Mouse (Mus musculus): ENCODE results near the gene Iqca.

Gene Iqca

GRCm38 (mm10) chr1:90153099-90153744 lies at the start of gene Iqca:
Gene Iqca (minus strand): TSS chr1:90153401.
- peak; percentile 65 to 73 for DNase-seq (ENCODE audit: low spot score in 2 of 2)

- peak; percentile 46 to 55 for DNase-seq (ENCODE audit: low spot score in 2 of 2)
Observed at GRCm38 (mm10) chr1:90202207-90202978, 49.2 kb upstream of the Iqca start.

DNA sequence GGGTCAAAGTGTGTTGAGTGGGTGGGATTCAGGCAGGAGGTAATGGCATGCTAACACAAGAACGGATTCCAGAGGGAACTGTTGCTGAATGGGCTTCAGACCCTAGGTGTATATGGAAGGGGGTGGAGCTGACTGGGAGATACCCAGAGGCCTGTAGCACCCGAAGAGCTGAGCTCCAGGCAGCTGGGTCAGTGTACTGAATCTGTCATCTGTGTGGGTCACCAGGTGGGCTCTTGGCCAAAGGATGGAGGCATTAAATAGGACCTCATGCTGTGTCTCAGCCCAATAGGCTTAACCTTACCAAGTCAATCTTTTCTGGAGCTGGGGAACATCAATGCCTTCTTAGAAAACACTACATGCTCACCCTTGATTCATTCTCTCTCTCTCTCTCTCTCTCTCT lies 48.5 kb upstream of the Iqca start:
- DNase-seq (ENCODE audit: low spot score in 2 of 2): no peak

DNA sequence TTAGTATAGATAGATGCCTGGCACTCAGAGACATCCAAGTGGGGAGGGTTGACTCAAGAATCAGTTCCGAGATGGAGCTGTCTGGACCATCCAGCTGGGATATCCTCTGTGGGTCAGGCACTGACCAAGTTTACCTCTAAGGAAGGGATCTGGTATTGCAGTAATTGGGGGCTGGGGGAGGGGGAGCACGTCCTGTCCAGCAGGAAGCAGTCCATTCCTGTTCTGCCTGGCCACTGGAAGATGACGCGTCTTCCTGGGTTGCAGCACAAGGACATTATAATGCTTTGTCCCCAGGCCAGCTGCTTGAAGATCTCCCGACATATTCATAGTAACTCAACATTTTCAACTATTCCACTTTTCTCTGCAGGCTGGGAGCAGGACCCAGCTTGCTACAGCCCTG lies 48.0 kb upstream of the Iqca start:
- no peak for DNase-seq (ENCODE audit: low spot score in 2 of 2)

GRCm38 (mm10) chr1:90189046-90189445 lies 35.8 kb upstream of the Iqca start:
- no peak for DNase-seq (ENCODE audit: low spot score in 2 of 2)

GRCm38 (mm10) chr1:90186874-90187273 lies 33.7 kb upstream of the Iqca start:
- no peak for DNase-seq (ENCODE audit: low spot score in 2 of 2)

GRCm38 (mm10) chr1:90186173-90186572 lies 33.0 kb upstream of the Iqca start:
- DNase-seq (ENCODE audit: low spot score in 2 of 2): no peak

DNA sequence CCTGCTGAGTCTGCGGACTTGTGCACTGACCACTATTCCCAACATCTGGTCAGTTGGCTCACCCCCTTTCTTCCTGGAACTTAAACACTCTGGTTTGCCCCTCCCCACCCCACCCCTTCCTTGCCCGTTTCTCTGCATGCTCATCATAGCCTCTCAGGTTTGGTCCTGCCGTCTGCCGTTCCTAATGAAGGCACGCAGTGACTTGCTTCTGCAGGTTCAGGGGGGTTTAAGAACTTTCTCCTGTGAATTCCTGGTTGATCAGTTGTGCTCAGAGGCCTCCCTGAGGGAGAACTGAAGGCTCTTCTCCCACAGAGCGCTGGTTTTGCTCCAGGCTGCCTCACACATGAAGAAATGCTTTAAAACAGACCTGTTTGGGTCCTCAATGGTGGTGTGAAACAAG lies 30.4 kb upstream of the Iqca start:
- no peak for DNase-seq (ENCODE audit: low spot score in 2 of 2)

DNA sequence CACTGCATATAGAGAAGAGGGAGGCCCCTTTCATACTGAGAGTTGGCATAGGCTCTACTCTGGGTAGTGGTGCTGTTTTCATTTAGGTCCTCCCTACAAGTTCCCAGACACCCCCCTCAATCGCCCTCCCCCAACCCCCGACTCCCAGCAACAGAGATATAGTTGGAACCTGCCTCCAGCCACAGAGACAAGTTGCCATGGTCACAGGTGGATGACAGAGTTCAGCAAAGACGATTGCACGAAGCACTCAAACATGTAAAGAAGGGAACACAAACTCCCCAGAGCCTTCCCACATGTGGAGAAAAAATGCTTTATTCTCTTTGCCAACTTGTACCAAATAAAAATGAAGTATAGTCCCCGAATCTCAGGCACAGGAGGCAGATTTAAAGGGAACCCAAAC lies 29.3 kb upstream of the Iqca start:
- peak in 1 of 2 experiments; percentile 40 for DNase-seq (ENCODE audit: low spot score in 2 of 2)

- DNase-seq (ENCODE audit: low spot score in 2 of 2): no peak
Observed at GRCm38 (mm10) chr1:90180966-90181699, 27.9 kb upstream of the Iqca start.

DNA sequence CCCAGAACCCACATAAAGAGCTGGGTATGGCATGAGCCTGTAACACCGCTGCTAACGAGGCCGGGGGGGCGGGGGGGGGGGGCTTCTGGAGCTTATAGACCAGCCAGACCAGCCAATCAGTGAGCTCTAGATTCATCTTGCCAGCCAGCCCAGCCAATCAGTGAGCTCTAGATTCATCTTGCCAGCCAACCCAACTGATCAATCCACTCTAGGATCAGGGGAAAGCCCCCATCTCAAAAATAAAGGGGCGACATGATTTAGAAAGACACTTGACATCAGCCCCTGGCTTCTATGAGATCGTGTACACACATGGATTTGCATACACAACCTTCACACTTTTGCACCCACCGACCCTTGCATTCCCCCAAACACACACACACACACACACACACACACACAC lies 27.3 kb upstream of the Iqca start:
- no peak for DNase-seq (ENCODE audit: low spot score in 2 of 2)

GRCm38 (mm10) chr1:90177978-90178377 lies 24.8 kb upstream of the Iqca start:
- DNase-seq (ENCODE audit: low spot score in 2 of 2): no peak

- no peak for DNase-seq (ENCODE audit: low spot score in 2 of 2)
Observed at GRCm38 (mm10) chr1:90177565-90177964, 24.4 kb upstream of the Iqca start.

- DNase-seq (ENCODE audit: low spot score in 2 of 2): no peak
Observed at GRCm38 (mm10) chr1:90176223-90176622, 23.0 kb upstream of the Iqca start.

DNA sequence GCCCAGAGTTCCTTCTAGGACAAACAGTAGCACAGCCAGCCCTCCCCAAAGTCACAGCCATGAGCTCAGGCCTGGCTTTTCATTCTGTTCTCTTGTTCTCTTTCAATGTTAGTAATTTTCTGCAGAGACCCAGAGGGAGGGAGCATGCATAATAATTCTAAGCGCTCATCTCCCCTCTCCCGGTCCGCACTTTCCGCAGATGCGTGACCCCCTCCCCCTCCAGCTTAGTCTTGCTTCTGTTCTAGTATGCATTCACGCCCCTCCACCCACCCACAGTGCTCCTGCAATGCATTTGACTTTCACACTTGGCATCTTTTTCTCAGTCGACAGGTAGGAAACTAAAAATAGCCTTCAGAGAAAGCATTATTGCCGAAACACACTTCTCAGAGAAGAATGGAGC lies 21.1 kb upstream of the Iqca start:
- DNase-seq (ENCODE audit: low spot score in 2 of 2): no peak

DNA sequence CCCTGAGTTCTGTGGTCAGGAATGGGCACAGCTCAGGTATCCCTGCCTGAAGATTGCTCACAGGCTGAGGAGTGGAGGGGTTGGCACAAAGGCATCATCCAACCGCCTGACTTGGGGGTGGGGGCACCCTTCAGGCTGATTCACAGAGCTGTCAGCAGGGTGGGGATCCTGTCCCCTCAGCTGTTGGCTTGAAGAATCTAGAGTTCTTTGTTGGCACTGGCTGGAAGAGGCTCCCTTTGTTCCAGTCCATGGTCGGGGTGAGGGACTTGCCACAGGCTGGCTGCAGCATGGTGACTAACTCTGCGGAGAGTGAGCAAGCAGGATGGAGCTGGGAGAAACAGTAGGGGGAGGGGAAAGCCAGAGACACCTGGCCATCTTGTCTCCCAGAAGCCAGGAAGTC lies 11.1 kb upstream of the Iqca start:
- DNase-seq (ENCODE audit: low spot score in 2 of 2): no peak

- DNase-seq (ENCODE audit: low spot score in 2 of 2): no peak
Observed at GRCm38 (mm10) chr1:90163161-90163560, 10.0 kb upstream of the Iqca start.

DNA sequence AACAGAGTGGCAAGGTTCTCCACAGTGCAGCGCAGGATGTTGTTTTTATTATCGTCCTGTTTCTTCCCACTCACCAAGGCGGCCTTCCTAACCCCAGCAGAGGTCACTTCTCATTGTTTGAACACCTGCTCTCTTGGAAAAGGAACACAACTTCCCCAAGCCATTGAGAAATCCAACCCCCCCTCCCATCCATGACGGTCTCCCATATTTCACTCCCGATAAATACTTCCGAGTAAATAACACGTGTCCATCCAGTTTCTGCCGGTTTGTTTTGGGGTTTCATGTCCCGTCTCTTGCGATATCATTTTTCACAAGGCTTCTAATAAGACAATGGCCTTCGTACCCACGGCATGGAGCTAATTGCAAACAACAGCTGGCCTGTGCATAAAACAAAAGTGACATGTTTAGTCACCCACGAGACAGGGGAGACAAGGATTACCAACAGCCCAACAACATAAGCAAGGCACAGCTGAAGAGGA lies 9.2 kb upstream of the Iqca start:
- DNase-seq (ENCODE audit: low spot score in 2 of 2): no peak

DNA sequence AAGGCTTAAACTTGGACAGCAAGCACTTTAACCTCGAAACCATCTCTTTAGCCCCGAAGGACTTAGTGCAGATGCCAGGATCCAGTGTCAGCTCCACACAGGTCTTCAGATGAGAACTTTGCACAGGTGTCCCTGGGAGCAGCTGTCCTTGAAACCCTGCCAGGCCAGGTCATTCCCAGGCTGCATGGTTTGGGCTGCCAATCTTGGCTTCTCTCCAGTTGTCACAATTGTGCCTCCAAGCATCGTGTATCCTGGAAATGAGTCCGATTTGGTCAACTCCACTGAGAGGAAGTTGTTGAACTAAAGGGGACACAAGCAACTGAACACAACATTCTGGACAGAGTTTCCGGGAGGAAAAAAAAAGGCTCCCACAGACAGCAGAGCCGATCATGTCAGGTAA lies 8.4 kb upstream of the Iqca start:
- no peak for DNase-seq (ENCODE audit: low spot score in 2 of 2)

DNA sequence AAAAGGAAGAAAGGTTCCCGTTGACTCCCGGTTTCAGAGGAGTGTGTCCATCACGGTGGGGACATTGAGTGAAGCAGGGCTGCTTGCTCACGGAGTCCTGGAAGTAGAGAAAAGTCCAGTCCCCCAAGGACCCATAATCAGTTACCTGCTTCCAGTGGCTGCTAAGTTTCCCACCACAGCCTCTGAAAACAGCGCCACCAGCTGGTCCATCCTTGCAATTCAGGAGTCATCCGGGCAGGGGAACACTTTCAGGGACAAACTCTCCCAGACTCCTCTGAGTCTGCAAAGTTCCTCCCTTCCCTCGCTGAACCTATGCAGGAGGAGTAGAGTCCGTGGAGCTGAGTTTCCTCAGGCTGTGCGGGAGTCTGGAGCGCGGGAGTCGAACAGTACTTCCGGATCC lies 6.7 kb upstream of the Iqca start:
- no peak for DNase-seq (ENCODE audit: low spot score in 2 of 2)

DNA sequence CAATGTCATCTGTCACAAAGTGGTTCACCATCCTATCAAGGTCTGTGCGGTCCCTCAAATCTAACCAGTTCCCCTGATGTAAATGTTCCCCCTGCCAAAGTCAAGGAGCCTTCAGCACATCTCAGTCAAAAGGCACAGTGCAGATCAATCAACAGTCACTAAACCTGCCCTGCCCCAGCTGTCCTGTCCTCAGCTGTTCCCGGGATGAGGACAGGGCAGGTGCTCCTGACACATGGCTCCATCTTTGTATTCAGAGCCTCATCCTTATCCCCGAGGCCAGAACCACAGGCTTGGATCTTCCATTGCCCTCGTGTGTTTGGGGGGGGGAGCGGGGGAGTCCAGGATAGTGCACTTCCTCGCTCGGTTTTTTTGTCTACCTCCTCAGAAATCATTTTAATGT lies 3.4 kb upstream of the Iqca start:
- no peak for DNase-seq (ENCODE audit: low spot score in 2 of 2)

GRCm38 (mm10) chr1:90153787-90154186 lies 586 bp upstream of the Iqca start:
- no peak for DNase-seq (ENCODE audit: low spot score in 2 of 2)

GRCm38 (mm10) chr1:90139729-90140128 lies 13.5 kb downstream of the Iqca start:
- no peak for DNase-seq (ENCODE audit: low spot score in 2 of 2)
